Comparison of ENCODE assay signal across 9 mouse cellular contexts in genomic region chr7:25006586-25007364, GRCm38 (mm10). TPM values are rescaled to one million over a fixed set of nuclear protein-coding genes. Genes with fewer than 3 reads are reported as not detected.
DNase-seq lines count a peak whose midpoint lies in the region; ATAC-seq lines count a peak whose summit lies in the region.
"Had no signal": no experiment of that assay in that cellular context is flagged by ENCODE, and none has a peak within 500 bp of the region (broad histone marks: within the 10 kb centered on the region; RNA-seq: fewer than 3 reads in every experiment).

No protein-coding gene starts in this region.

- no peak for ATAC-seq in neural tube, embryonic 12.5 days (ENCODE audit: low FRiP score, low read depth)
- no peak for ATAC-seq in forebrain, embryonic 15.5 days (replicated peaks)

- H3K27ac ChIP-seq in neural tube, embryonic 12.5 days: peak overlapping the region; percentile 81; the same call in 1 of the 2 replicates
- H3K27ac ChIP-seq in forebrain, embryonic 15.5 days (replicated peaks): peak overlapping the region; percentile 92
- no peak overlapping the region for H3K27ac ChIP-seq in heart, embryonic 10.5 days
- H3K27ac ChIP-seq: heart, embryonic 15.5 days had no signal

- H3K36me3 ChIP-seq in neural tube, embryonic 12.5 days: no peaks in the 10 kb centered on the region
- no peaks in the 10 kb centered on the region for H3K36me3 ChIP-seq in forebrain, embryonic 15.5 days
- H3K36me3 ChIP-seq in heart, embryonic 10.5 days: peaks cover 5% of the 10 kb centered on the region; the same call in 1 of the 2 replicates
- H3K36me3 ChIP-seq: heart, embryonic 15.5 days had no signal

- WGBS in neural tube, embryonic 12.5 days: 76% methylated on average over 12 of the region's 12 CpGs
- 75% methylated on average over 12 of the region's 12 CpGs for WGBS in forebrain, embryonic 15.5 days
- WGBS in heart, embryonic 10.5 days: 75% methylated on average over 12 of the region's 12 CpGs

- peaks cover 68% of the 10 kb centered on the region for H3K4me1 ChIP-seq in neural tube, embryonic 12.5 days
- H3K4me1 ChIP-seq in forebrain, embryonic 15.5 days: peaks cover 82% of the 10 kb centered on the region
- H3K4me1 ChIP-seq in heart, embryonic 10.5 days: peaks cover 48% of the 10 kb centered on the region

- DNase-seq in neural tube, embryonic 10.5 days (ENCODE audit: extremely low spot score, low spot score): no peak
- DNase-seq in lung, postnatal 14 days: peak; percentile 20
- peak; percentile 83 to 88 for DNase-seq in right cerebral cortex, postnatal 36 days (ENCODE audit: low spot score in 2 of 2)
- no peak for DNase-seq in heart, embryonic 10.5 days (ENCODE audit: low spot score)
- DNase-seq in yolk sac, embryonic 10.5 days (ENCODE audit: low spot score): no peak
- no peak for DNase-seq in gastrocnemius, postnatal 36 days

- H3K4me3 ChIP-seq in neural tube, embryonic 12.5 days: no peak overlapping the region
- H3K4me3 ChIP-seq in forebrain, embryonic 15.5 days: no peak overlapping the region
- no peak overlapping the region for H3K4me3 ChIP-seq in heart, embryonic 10.5 days

- H3K4me2 ChIP-seq in neural tube, embryonic 12.5 days (replicated peaks): 0 out of 2 replicates have a peak overlapping the region, but pooled peaks have one; percentile 72
- 0 out of 2 replicates have a peak overlapping the region, but pooled peaks have one; percentile 53 for H3K4me2 ChIP-seq in forebrain, embryonic 15.5 days (replicated peaks)

- peaks cover 57% of the 10 kb centered on the region for H3K27me3 ChIP-seq in neural tube, embryonic 12.5 days (replicated peaks)
- H3K27me3 ChIP-seq in forebrain, embryonic 15.5 days: peaks cover 6% of the 10 kb centered on the region; the same call in 1 of the 2 replicates
- peaks cover 92% of the 10 kb centered on the region for H3K27me3 ChIP-seq in heart, embryonic 10.5 days (ENCODE audit: insufficient read depth, poor library complexity, severe bottlenecking)

- H3K9me3 ChIP-seq in neural tube, embryonic 12.5 days: no peaks in the 10 kb centered on the region
- no peaks in the 10 kb centered on the region for H3K9me3 ChIP-seq in forebrain, embryonic 15.5 days
- no peaks in the 10 kb centered on the region for H3K9me3 ChIP-seq in heart, embryonic 10.5 days
- H3K9me3 ChIP-seq: heart, embryonic 15.5 days had no signal

- no peak overlapping the region for H3K9ac ChIP-seq in neural tube, embryonic 12.5 days
- H3K9ac ChIP-seq in forebrain, embryonic 15.5 days (replicated peaks): no peak overlapping the region
- H3K9ac ChIP-seq: heart, embryonic 15.5 days had no signal

- intact Hi-C loops in gastrocnemius, postnatal 36 days (cut with DNase I): no loop called here

RNA-seq across cellular contexts. Expression of gene Atp1a3, which starts 1.0 kb away (rescaled TPM):
- polyA plus RNA-seq in neural tube, embryonic 12.5 days (2016; fragmentation: Nextera tagmentation; extraction: Ambion mirVana): 110 and 118 TPM in 2 replicates
- polyA plus RNA-seq in forebrain, embryonic 15.5 days (2015; fragmentation: Nextera tagmentation; extraction: Ambion mirVana): 181 and 191 TPM in 2 replicates
- 2.2 and 3.5 TPM in 2 replicates for polyA plus RNA-seq in heart, embryonic 10.5 days (2016; fragmentation: Nextera tagmentation; extraction: Ambion mirVana)
- under 1 TPM; 0.08 to 0.15 TPM for total RNA-seq in gastrocnemius, postnatal 36 days (2021)

RNA-seq across cellular contexts. Expression of gene Rabac1, which starts 34.2 kb away (rescaled TPM):
- polyA plus RNA-seq in neural tube, embryonic 12.5 days (2016; fragmentation: Nextera tagmentation; extraction: Ambion mirVana): 151 and 154 TPM in 2 replicates
- 195 and 196 TPM in 2 replicates for polyA plus RNA-seq in forebrain, embryonic 15.5 days (2015; fragmentation: Nextera tagmentation; extraction: Ambion mirVana)
- polyA plus RNA-seq in heart, embryonic 10.5 days (2016; fragmentation: Nextera tagmentation; extraction: Ambion mirVana): 114 and 151 TPM in 2 replicates
- 100 to 1,000 TPM; 188 to 189 TPM for total RNA-seq in gastrocnemius, postnatal 36 days (2021)

Comparison
In these comparisons a context has a peak if more than half of its experiments do, and no peak if none do; other contexts are left out.
1. DNase-seq: peak in lung, postnatal 14 days (single experiment) and right cerebral cortex, postnatal 36 days (2 of 2); none in neural tube, embryonic 10.5 days (single experiment), heart, embryonic 10.5 days (single experiment), yolk sac, embryonic 10.5 days (single experiment) and gastrocnemius, postnatal 36 days (0 of 2).
2. RNA of gene Atp1a3, which starts 1.0 kb away (polyA plus RNA-seq): 181 to 191 TPM in forebrain, embryonic 15.5 days and 110 to 118 TPM in neural tube, embryonic 12.5 days; 2.2 to 3.5 TPM in heart, embryonic 10.5 days; every median in the first group is over 10 times any median in the second.